Mouse (Mus musculus) midbrain, embryonic 15.5 days (tissue): ENCODE data around the gene Vmn2r112. TPM values are rescaled to one million over a fixed set of nuclear protein-coding genes. Genes with fewer than 3 reads are reported as not detected.
"Not testable (repeated sequence)": the region's sequence is repeated elsewhere in the genome, so short reads cannot be mapped to it uniquely, and the experiment has no call there.

Source experiments
- ATAC-seq: fragments of 200-750 bp; cut with Nextera tagmentation; replicated peaks from 2 replicates; pipeline ENCODE4 v1.8.0; 2017; ENCODE audit warnings: moderate TSS enrichment
- H3K27ac ChIP-seq: fragments of 300-500 bp; sonication (generic); 2 replicates; pipeline ENCODE4 v1.5.1; 2015; ENCODE audit warnings: mild to moderate bottlenecking, inconsistent platforms
- H3K27me3 ChIP-seq: fragments of 300-500 bp; sonication (generic); replicated peaks from 2 replicates; pipeline ENCODE4 v1.6.1; 2015; ENCODE audit warnings: inconsistent platforms
- H3K36me3 ChIP-seq: fragments of 300-500 bp; sonication (generic); replicated peaks from 2 replicates; pipeline ENCODE4 v1.6.1; 2015; ENCODE audit warnings: inconsistent platforms
- H3K4me1 ChIP-seq: fragments of 300-500 bp; sonication (generic); 2 replicates; pipeline ENCODE4 v1.6.1; 2015; ENCODE audit warnings: inconsistent platforms
- H3K4me2 ChIP-seq: fragments of 300-500 bp; sonication (generic); 2 replicates; pipeline ENCODE4 v1.6.1; 2015; ENCODE audit warnings: inconsistent platforms, mild to moderate bottlenecking, moderate library complexity
- H3K4me3 ChIP-seq: fragments of 300-500 bp; sonication (generic); 2 replicates; pipeline ENCODE4 v1.5.1; 2015; ENCODE audit warnings: mild to moderate bottlenecking, inconsistent platforms
- H3K9ac ChIP-seq: fragments of 300-500 bp; sonication (generic); 2 replicates; pipeline ENCODE4 v1.6.1; 2015; ENCODE audit warnings: mild to moderate bottlenecking, inconsistent platforms
- H3K9me3 ChIP-seq: fragments of 300-500 bp; sonication (generic); 2 replicates; pipeline ENCODE4 v1.6.1; 2016; ENCODE audit warnings: inconsistent platforms
- WGBS: fragments of 180-500 bp; shearing (Covaris S2); methylation state at CpG from one replicate; pipeline ENCODE4 v1.1.7; 2015; ENCODE audit warnings: mixed read lengths; 5-methylcytosine and 5-hydroxymethylcytosine counted together
- polyA plus RNA-seq: library from polyadenylated mRNA; unstranded; fragments of >200 nt; fragmentation: Nextera tagmentation; extraction: Ambion mirVana; gene quantifications from 2 replicates; pipeline ENCODE4 v1.2.1, GENCODE M21; 2015

Vmn2r112 gene
- polyA plus RNA-seq = not detected in 2 replicates

DNA sequence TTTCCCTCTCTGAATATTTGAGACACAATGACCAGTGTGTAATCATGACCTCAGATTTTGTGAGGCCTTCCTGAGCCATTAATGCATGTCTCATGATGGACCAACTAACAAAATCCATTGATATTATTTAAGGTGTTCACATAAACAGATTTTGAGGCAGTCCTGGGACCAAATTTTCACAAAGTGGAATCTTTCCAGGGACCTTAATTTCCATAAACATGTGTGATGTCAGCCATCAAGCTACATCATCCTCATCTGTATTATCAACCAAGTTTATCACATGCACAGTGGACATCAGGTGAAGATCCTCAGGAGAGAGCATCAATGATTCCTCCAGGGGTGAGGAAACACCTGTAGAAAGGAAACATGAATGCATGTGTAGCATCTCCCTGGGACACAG is at the start of gene Vmn2r112:
Vmn2r112 (plus strand) TSS at position 301 of the 400 bp plus-strand sequence.
- not testable (repeated sequence) for H3K9ac ChIP-seq, H3K36me3 ChIP-seq, H3K27ac ChIP-seq, H3K9me3 ChIP-seq, H3K27me3 ChIP-seq, ATAC-seq, H3K4me1 ChIP-seq, H3K4me3 ChIP-seq, H3K4me2 ChIP-seq

DNA sequence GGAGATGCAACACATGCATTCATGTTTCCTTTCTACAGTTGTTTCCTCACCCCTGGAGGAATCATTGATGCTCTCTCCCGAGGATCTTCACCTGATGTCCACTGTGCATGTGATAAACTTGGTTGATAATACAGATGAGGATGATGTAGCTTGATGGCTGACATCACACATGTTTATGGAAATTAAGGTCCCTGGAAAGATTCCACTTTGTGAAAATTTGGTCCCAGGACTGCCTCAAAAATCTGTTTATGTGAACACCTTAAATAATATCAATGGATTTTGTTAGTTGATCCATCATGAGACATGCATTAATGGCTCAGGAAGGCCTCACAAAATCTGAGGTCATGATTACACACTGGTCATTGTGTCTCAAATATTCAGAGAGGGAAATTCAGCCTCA is 27.4 kb upstream of the Vmn2r112 start, which contains the start of gene Vmn2r111:
Vmn2r111 (minus strand) TSS at position 101 of the 400 bp plus-strand sequence.
- not testable (repeated sequence) for H3K9ac ChIP-seq, H3K4me2 ChIP-seq, H3K4me3 ChIP-seq, H3K27me3 ChIP-seq, H3K36me3 ChIP-seq, H3K4me1 ChIP-seq, H3K9me3 ChIP-seq, ATAC-seq, H3K27ac ChIP-seq
- 48% methylated on average over 1 of the region's 1 CpGs for WGBS

DNA sequence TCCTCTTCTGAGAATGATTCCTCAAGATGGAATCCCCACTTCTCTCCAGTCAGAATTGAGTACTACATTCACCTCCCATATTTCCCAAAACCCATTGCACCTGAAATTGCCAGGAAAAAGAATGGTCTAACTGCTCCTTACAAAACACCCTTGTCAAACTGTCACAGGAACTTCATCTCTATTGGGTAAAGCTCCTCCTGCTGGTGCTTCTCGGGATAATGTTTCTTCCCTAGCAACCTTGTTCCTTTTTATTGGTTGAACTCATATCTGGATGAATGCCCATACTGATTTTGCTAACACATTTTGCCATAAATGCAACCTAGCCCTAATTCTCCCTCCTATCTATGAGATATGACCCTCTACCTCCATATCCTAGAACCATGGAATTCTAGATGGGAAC is 29.9 kb downstream of the Vmn2r112 start:
- 75% methylated on average over 1 of the region's 1 CpGs for WGBS
- Histone ChIP-seq H3K27me3 (no peaks in the 10 kb centered on the region), H3K9ac (no peak overlapping the region), H3K36me3 (no peaks in the 10 kb centered on the region), H3K4me1 (no peaks in the 10 kb centered on the region), H3K27ac (no peak overlapping the region), H3K9me3 (no peaks in the 10 kb centered on the region; the same call in 1 of the 2 replicates), H3K4me3 (no peak overlapping the region), H3K4me2 (no peak overlapping the region)
- ATAC-seq = no peak

Other genes starting within 250 kb of the Vmn2r112 start
- 12.2 and 12.6 TPM in 2 replicates for gene Zfp944, start 239.6 kb upstream of the Vmn2r112 start, polyA plus RNA-seq
- 9.7 and 10.9 TPM in 2 replicates for gene Zfp758, start 239.5 kb upstream of the Vmn2r112 start, polyA plus RNA-seq
- gene Zfp946, start 176.7 kb upstream of the Vmn2r112 start, polyA plus RNA-seq = 32.0 and 35.2 TPM in 2 replicates
- not detected in 2 replicates for gene Vmn2r111, start 27.5 kb upstream of the Vmn2r112 start, polyA plus RNA-seq